Mouse (Mus musculus) cerebral cortex, adult 2 months (tissue): ENCODE measurements around the gene C1qtnf5.

Experiments used
- WGBS: fragments of 180-500 bp; shearing (Covaris S2); methylation state at CpG from one replicate; pipeline ENCODE4 v1.1.7; 2018; 5-methylcytosine and 5-hydroxymethylcytosine counted together

Gene C1qtnf5

GRCm38 (mm10) chr9:44107110-44107509 lies at the start of gene C1qtnf5:
C1qtnf5 (plus strand) TSS chr9:44107245.
- WGBS: 22% methylated on average over 8 of the region's 8 CpGs

- 74% methylated on average over 6 of the region's 6 CpGs for WGBS
These were observed 48.4 kb upstream of the C1qtnf5 start for GRCm38 (mm10) chr9:44058606-44059005.

- WGBS: 37% methylated on average over 1 of the region's 1 CpGs
These were observed 41.9 kb upstream of the C1qtnf5 start for GRCm38 (mm10) chr9:44065177-44065576.

- under 1% methylated on average over 38 of the region's 38 CpGs for WGBS
These were observed 40.2 kb upstream of the C1qtnf5 start, which contains the start of gene Usp2 for GRCm38 (mm10) chr9:44066785-44067225. Usp2 (plus strand) TSS chr9:44067021.

GRCm38 (mm10) chr9:44067241-44067959 lies 39.6 kb upstream of the C1qtnf5 start:
- WGBS: 4% methylated on average over 15 of the region's 15 CpGs

- WGBS: 86% methylated on average over 6 of the region's 6 CpGs
These were observed 39.1 kb upstream of the C1qtnf5 start for GRCm38 (mm10) chr9:44067960-44068330.

- 51% methylated on average over 7 of the region's 7 CpGs for WGBS
These were observed 37.8 kb upstream of the C1qtnf5 start for GRCm38 (mm10) chr9:44069252-44069651.

GRCm38 (mm10) chr9:44070113-44070843 lies 36.8 kb upstream of the C1qtnf5 start:
- WGBS: 85% methylated on average over 14 of the region's 14 CpGs

GRCm38 (mm10) chr9:44070844-44071231 lies 36.2 kb upstream of the C1qtnf5 start:
- 65% methylated on average over 8 of the region's 8 CpGs for WGBS

GRCm38 (mm10) chr9:44071914-44072598 lies 35.0 kb upstream of the C1qtnf5 start:
- 48% methylated on average over 11 of the region's 11 CpGs for WGBS

- WGBS: 36% methylated on average over 4 of the region's 4 CpGs
These were observed 34.5 kb upstream of the C1qtnf5 start for GRCm38 (mm10) chr9:44072599-44072915.

GRCm38 (mm10) chr9:44073115-44073514 lies 33.9 kb upstream of the C1qtnf5 start:
- WGBS: 65% methylated on average over 5 of the region's 5 CpGs

GRCm38 (mm10) chr9:44074395-44075275 lies 32.4 kb upstream of the C1qtnf5 start:
- WGBS: 65% methylated on average over 9 of the region's 9 CpGs

GRCm38 (mm10) chr9:44075276-44075995 lies 31.6 kb upstream of the C1qtnf5 start:
- WGBS: 80% methylated on average over 24 of the region's 24 CpGs

- WGBS: 76% methylated on average over 16 of the region's 16 CpGs
These were observed 30.9 kb upstream of the C1qtnf5 start for GRCm38 (mm10) chr9:44075996-44076763.

- 19% methylated on average over 5 of the region's 5 CpGs for WGBS
These were observed 30.3 kb upstream of the C1qtnf5 start for GRCm38 (mm10) chr9:44076764-44077120.

GRCm38 (mm10) chr9:44077266-44077910 lies 29.7 kb upstream of the C1qtnf5 start:
- WGBS: 83% methylated on average over 11 of the region's 11 CpGs

- 79% methylated on average over 10 of the region's 10 CpGs for WGBS
These were observed 28.8 kb upstream of the C1qtnf5 start for GRCm38 (mm10) chr9:44078136-44078797.
